Mouse (Mus musculus): ENCODE results near the gene Pip5k1b. TPM values are rescaled to one million over a fixed set of nuclear protein-coding genes. Genes with fewer than 3 reads are reported as not detected.

Gene Pip5k1b
- polyA plus RNA-seq, 1 experiment from 2014 or later: 0.82 TPM

GRCm38 (mm10) chr19:24509391-24509790, 46.3 kb downstream of the Pip5k1b start:
- Histone ChIP-seq H3K36me3 (no peaks in the 10 kb centered on the region), H3K4me1 (replicated peaks) (peaks cover 27% of the 10 kb centered on the region), H3K4me3 (no peak overlapping the region), H3K4me2 (no peak overlapping the region), H3K9me3 (no peaks in the 10 kb centered on the region), H3K27ac (replicated peaks) (no peak overlapping the region), H3K9ac (no peak overlapping the region), H3K27me3 (peaks cover 17% of the 10 kb centered on the region)
- no peak for ATAC-seq (ENCODE audit: low read depth)
- WGBS: 67% methylated on average over 6 of the region's 6 CpGs

GRCm38 (mm10) chr19:24508087-24508767, 47.4 kb downstream of the Pip5k1b start:
- Histone ChIP-seq H3K9me3 (no peaks in the 10 kb centered on the region), H3K36me3 (no peaks in the 10 kb centered on the region), H3K27me3 (peaks cover 17% of the 10 kb centered on the region), H3K4me1 (replicated peaks) (peaks cover 27% of the 10 kb centered on the region), H3K27ac (replicated peaks) (no peak overlapping the region), H3K4me2 (no peak overlapping the region), H3K9ac (no peak overlapping the region), H3K4me3 (no peak overlapping the region)
- peak; percentile 40 for ATAC-seq (ENCODE audit: low read depth)
- WGBS: 12% methylated on average over 13 of the region's 13 CpGs

- no peaks in the 10 kb centered on the region for H3K36me3 ChIP-seq
- no peak overlapping the region for H3K27ac ChIP-seq (replicated peaks)
- ATAC-seq (ENCODE audit: low read depth): no peak
- H3K4me1 ChIP-seq (replicated peaks): peaks cover 12% of the 10 kb centered on the region
- H3K9ac ChIP-seq: no peak overlapping the region
- 90% methylated on average over 10 of the region's 10 CpGs for WGBS
- H3K9me3 ChIP-seq: no peaks in the 10 kb centered on the region
- peaks cover 5% of the 10 kb centered on the region; the same call in 1 of the 2 replicates for H3K27me3 ChIP-seq
- H3K4me2 ChIP-seq: no peak overlapping the region
- no peak overlapping the region for H3K4me3 ChIP-seq
Observed at GRCm38 (mm10) chr19:24502736-24503421, 52.8 kb downstream of the Pip5k1b start.

GRCm38 (mm10) chr19:24501525-24501924, 54.1 kb downstream of the Pip5k1b start:
- no peak overlapping the region for H3K9ac ChIP-seq
- H3K4me1 ChIP-seq (replicated peaks): no peaks in the 10 kb centered on the region
- 0 out of 2 replicates have a peak, but pooled peaks cover 5% of the 10 kb centered on the region for H3K27me3 ChIP-seq
- H3K4me3 ChIP-seq: no peak overlapping the region
- no peak for ATAC-seq (ENCODE audit: low read depth)
- no peaks in the 10 kb centered on the region for H3K36me3 ChIP-seq
- no peaks in the 10 kb centered on the region for H3K9me3 ChIP-seq
- no peak overlapping the region for H3K4me2 ChIP-seq
- H3K27ac ChIP-seq (replicated peaks): no peak overlapping the region

- H3K4me2 ChIP-seq: no peak overlapping the region
- H3K27me3 ChIP-seq: no peaks in the 10 kb centered on the region
- no peaks in the 10 kb centered on the region for H3K4me1 ChIP-seq (replicated peaks)
- H3K9ac ChIP-seq: no peak overlapping the region
- 83% methylated on average over 5 of the region's 5 CpGs for WGBS
- H3K36me3 ChIP-seq: no peaks in the 10 kb centered on the region
- ATAC-seq (ENCODE audit: low read depth): no peak
- H3K27ac ChIP-seq (replicated peaks): no peak overlapping the region
- no peaks in the 10 kb centered on the region for H3K9me3 ChIP-seq
- no peak overlapping the region for H3K4me3 ChIP-seq
Observed at GRCm38 (mm10) chr19:24500431-24500830, 55.2 kb downstream of the Pip5k1b start.

- Histone ChIP-seq H3K9me3 (no peaks in the 10 kb centered on the region), H3K36me3 (no peaks in the 10 kb centered on the region), H3K9ac (no peak overlapping the region), H3K27ac (replicated peaks) (no peak overlapping the region), H3K4me2 (no peak overlapping the region), H3K4me1 (replicated peaks) (no peaks in the 10 kb centered on the region), H3K27me3 (no peaks in the 10 kb centered on the region), H3K4me3 (no peak overlapping the region)
- whole genome bisulfite sequencing: 85% methylated on average over 3 of the region's 3 CpGs
- ATAC-seq (ENCODE audit: low read depth): no peak
Observed at GRCm38 (mm10) chr19:24499291-24499690, 56.4 kb downstream of the Pip5k1b start.

GRCm38 (mm10) chr19:24493887-24494286, 61.8 kb downstream of the Pip5k1b start:
- ATAC-seq (ENCODE audit: low read depth): no peak
- Histone ChIP-seq H3K36me3 (no peaks in the 10 kb centered on the region), H3K4me3 (no peak overlapping the region), H3K27me3 (no peaks in the 10 kb centered on the region), H3K9me3 (no peaks in the 10 kb centered on the region), H3K9ac (no peak overlapping the region), H3K4me1 (replicated peaks) (no peaks in the 10 kb centered on the region), H3K27ac (replicated peaks) (no peak overlapping the region), H3K4me2 (no peak overlapping the region)
- 87% methylated on average over 4 of the region's 4 CpGs for WGBS

GRCm38 (mm10) chr19:24491824-24492223, 63.8 kb downstream of the Pip5k1b start:
- no peak overlapping the region for H3K27ac ChIP-seq (replicated peaks)
- H3K4me3 ChIP-seq: no peak overlapping the region
- H3K9me3 ChIP-seq: no peaks in the 10 kb centered on the region
- no peak overlapping the region for H3K9ac ChIP-seq
- no peaks in the 10 kb centered on the region for H3K27me3 ChIP-seq
- H3K4me1 ChIP-seq (replicated peaks): no peaks in the 10 kb centered on the region
- no peak for ATAC-seq (ENCODE audit: low read depth)
- whole genome bisulfite sequencing: 19% methylated on average over 3 of the region's 3 CpGs
- no peak overlapping the region for H3K4me2 ChIP-seq
- H3K36me3 ChIP-seq: no peaks in the 10 kb centered on the region

GRCm38 (mm10) chr19:24490275-24490674, 65.4 kb downstream of the Pip5k1b start:
- ATAC-seq (ENCODE audit: low read depth): no peak
- Histone ChIP-seq H3K4me2 (no peak overlapping the region), H3K9ac (no peak overlapping the region), H3K4me3 (no peak overlapping the region), H3K36me3 (no peaks in the 10 kb centered on the region), H3K9me3 (no peaks in the 10 kb centered on the region), H3K27ac (replicated peaks) (no peak overlapping the region), H3K4me1 (replicated peaks) (no peaks in the 10 kb centered on the region), H3K27me3 (no peaks in the 10 kb centered on the region)
- WGBS: 81% methylated on average over 5 of the region's 5 CpGs

- Histone ChIP-seq H3K27ac (replicated peaks) (no peak overlapping the region), H3K4me1 (replicated peaks) (no peaks in the 10 kb centered on the region), H3K36me3 (no peaks in the 10 kb centered on the region), H3K9me3 (no peaks in the 10 kb centered on the region), H3K4me2 (no peak overlapping the region), H3K4me3 (no peak overlapping the region), H3K27me3 (no peaks in the 10 kb centered on the region), H3K9ac (no peak overlapping the region)
- no peak for ATAC-seq (ENCODE audit: low read depth)
- 77% methylated on average over 8 of the region's 8 CpGs for WGBS
Observed at GRCm38 (mm10) chr19:24486433-24487296, 69.0 kb downstream of the Pip5k1b start.

- no peak overlapping the region for H3K4me3 ChIP-seq
- 52% methylated on average over 4 of the region's 4 CpGs for WGBS
- no peak overlapping the region for H3K9ac ChIP-seq
- H3K27ac ChIP-seq (replicated peaks): no peak overlapping the region
- H3K4me1 ChIP-seq (replicated peaks): no peaks in the 10 kb centered on the region
- H3K27me3 ChIP-seq: no peaks in the 10 kb centered on the region
- H3K9me3 ChIP-seq: no peaks in the 10 kb centered on the region
- H3K36me3 ChIP-seq: no peaks in the 10 kb centered on the region
- no peak for ATAC-seq (ENCODE audit: low read depth)
- no peak overlapping the region for H3K4me2 ChIP-seq
Observed at GRCm38 (mm10) chr19:24484612-24485194, 71.0 kb downstream of the Pip5k1b start.

- Histone ChIP-seq H3K4me3 (no peak overlapping the region), H3K27ac (replicated peaks) (no peak overlapping the region), H3K36me3 (no peaks in the 10 kb centered on the region), H3K4me2 (no peak overlapping the region), H3K9me3 (no peaks in the 10 kb centered on the region), H3K27me3 (no peaks in the 10 kb centered on the region), H3K9ac (no peak overlapping the region), H3K4me1 (replicated peaks) (peaks cover 15% of the 10 kb centered on the region)
- ATAC-seq (ENCODE audit: low read depth): no peak
- WGBS: 68% methylated on average over 2 of the region's 2 CpGs
Observed at GRCm38 (mm10) chr19:24480916-24481315, 74.8 kb downstream of the Pip5k1b start.

Data from neural tube, embryonic 13.5 days (tissue).